Mouse (Mus musculus) neural tube, embryonic 14.5 days (tissue): ENCODE measurements around the gene Uspl1. TPM values are rescaled to one million over a fixed set of nuclear protein-coding genes. Genes with fewer than 3 reads are reported as not detected.

ENCODE experiments used
- ATAC-seq: fragments of 200-750 bp; cut with Nextera tagmentation; 2 replicates; pipeline ENCODE4 v1.8.0; 2017; ENCODE audit warnings: low read depth, mild to moderate bottlenecking, moderate TSS enrichment, moderate library complexity
- H3K27ac ChIP-seq: fragments of 300-500 bp; sonication (generic); 2 replicates; pipeline ENCODE4 v1.5.1; 2014; ENCODE audit warnings: low read depth, mild to moderate bottlenecking, control low read depth, low read length, moderate library complexity, mixed read lengths
- H3K27me3 ChIP-seq: fragments of 300-500 bp; sonication (generic); 2 replicates; pipeline ENCODE4 v1.6.1; 2014; ENCODE audit warnings: low read length; ENCODE audit not compliant: control insufficient read depth, insufficient read depth
- H3K36me3 ChIP-seq: fragments of 300-500 bp; sonication (generic); 2 replicates; pipeline ENCODE4 v1.6.1; 2014; ENCODE audit warnings: low read length, mixed read lengths; ENCODE audit not compliant: control insufficient read depth, insufficient read depth
- H3K4me1 ChIP-seq: fragments of 300-500 bp; sonication (generic); 2 replicates; pipeline ENCODE4 v1.6.1; 2014; ENCODE audit warnings: low read length; ENCODE audit not compliant: control insufficient read depth, insufficient read depth
- H3K4me2 ChIP-seq: fragments of 300-500 bp; sonication (generic); 2 replicates; pipeline ENCODE4 v1.6.1; 2014; ENCODE audit warnings: mild to moderate bottlenecking, low read depth, low read length, control low read depth
- H3K4me3 ChIP-seq: fragments of 300-500 bp; sonication (generic); 2 replicates; pipeline ENCODE4 v1.5.1; 2014; ENCODE audit warnings: low read depth, low read length, control low read depth, mixed read lengths
- H3K9ac ChIP-seq: fragments of 300-500 bp; sonication (generic); replicated peaks from 2 replicates; pipeline ENCODE4 v1.6.1; 2014; ENCODE audit warnings: low read depth, mild to moderate bottlenecking, control low read depth, low read length, mixed read lengths
- H3K9me3 ChIP-seq: fragments of 300-500 bp; sonication (generic); 2 replicates; pipeline ENCODE4 v1.6.1; 2016; ENCODE audit warnings: low read length; ENCODE audit not compliant: control insufficient read depth
- WGBS: fragments of 180-500 bp; shearing (Covaris S2); extraction: QIAGEN DNeasy Blood & Tissue Kit; methylation state at CpG from one replicate; pipeline ENCODE4 v1.1.7; 2014; 5-methylcytosine and 5-hydroxymethylcytosine counted together
- polyA plus RNA-seq: library from polyadenylated mRNA; unstranded; fragments of >200 nt; fragmentation: Nextera tagmentation; extraction: Ambion mirVana; gene quantifications from 2 replicates; pipeline ENCODE4 v1.2.1, GENCODE M21; 2014

The Uspl1 gene
- polyA plus RNA-seq, 1 experiment from 2014 or later: 68.5 TPM

DNA sequence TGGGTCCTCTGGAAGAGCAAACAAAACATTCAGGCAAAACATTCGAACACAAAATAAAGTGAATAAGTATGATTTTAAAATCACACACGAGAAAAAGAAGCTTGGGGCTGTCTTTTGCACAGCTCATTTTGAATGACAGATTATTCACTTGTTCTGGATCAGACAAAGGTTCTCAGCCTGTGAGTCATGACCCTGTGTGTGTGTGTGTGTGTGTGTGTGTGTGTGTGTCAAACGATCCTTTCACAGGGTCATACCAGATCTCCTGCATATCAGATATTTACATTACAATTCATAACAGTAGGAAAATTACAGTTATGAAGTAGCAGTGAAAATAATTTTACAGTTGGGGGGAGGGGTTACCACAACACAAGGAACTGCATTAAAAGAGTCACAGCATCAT is 68.2 kb downstream of the Uspl1 start:
- no peak for ATAC-seq
- WGBS: 85% methylated on average over 3 of the region's 3 CpGs
- Histone ChIP-seq H3K9ac (no peak overlapping the region), H3K9me3 (no peaks in the 10 kb centered on the region), H3K4me3 (no peak overlapping the region), H3K4me1 (0 out of 2 replicates have a peak, but pooled peaks cover under 1% of the 10 kb centered on the region), H3K36me3 (no peaks in the 10 kb centered on the region), H3K4me2 (no peak overlapping the region), H3K27me3 (no peaks in the 10 kb centered on the region), H3K27ac (no peak overlapping the region)

GRCm38 (mm10) chr5:149253491-149253890 is 69.3 kb downstream of the Uspl1 start:
- Histone ChIP-seq H3K4me1 (peaks cover 10% of the 10 kb centered on the region; the same call in 1 of the 2 replicates), H3K27ac (no peak overlapping the region)
- ATAC-seq: no peak

GRCm38 (mm10) chr5:149255522-149255921 is 71.4 kb downstream of the Uspl1 start:
- Histone ChIP-seq H3K9me3 (no peaks in the 10 kb centered on the region), H3K4me1 (peaks cover 20% of the 10 kb centered on the region), H3K27me3 (no peaks in the 10 kb centered on the region), H3K4me2 (no peak overlapping the region), H3K4me3 (no peak overlapping the region), H3K27ac (no peak overlapping the region), H3K36me3 (no peaks in the 10 kb centered on the region), H3K9ac (no peak overlapping the region)
- no peak for ATAC-seq
- 84% methylated on average over 2 of the region's 2 CpGs for WGBS

More at GRCm38 (mm10) chr5:149253491-149253890, 69.3 kb downstream of the Uspl1 start:
- Histone ChIP-seq H3K27me3 (no peaks in the 10 kb centered on the region), H3K9me3 (no peaks in the 10 kb centered on the region), H3K36me3 (no peaks in the 10 kb centered on the region), H3K4me3 (no peak overlapping the region), H3K4me2 (no peak overlapping the region), H3K9ac (no peak overlapping the region)
- 62% methylated on average over 2 of the region's 2 CpGs for WGBS

DNA sequence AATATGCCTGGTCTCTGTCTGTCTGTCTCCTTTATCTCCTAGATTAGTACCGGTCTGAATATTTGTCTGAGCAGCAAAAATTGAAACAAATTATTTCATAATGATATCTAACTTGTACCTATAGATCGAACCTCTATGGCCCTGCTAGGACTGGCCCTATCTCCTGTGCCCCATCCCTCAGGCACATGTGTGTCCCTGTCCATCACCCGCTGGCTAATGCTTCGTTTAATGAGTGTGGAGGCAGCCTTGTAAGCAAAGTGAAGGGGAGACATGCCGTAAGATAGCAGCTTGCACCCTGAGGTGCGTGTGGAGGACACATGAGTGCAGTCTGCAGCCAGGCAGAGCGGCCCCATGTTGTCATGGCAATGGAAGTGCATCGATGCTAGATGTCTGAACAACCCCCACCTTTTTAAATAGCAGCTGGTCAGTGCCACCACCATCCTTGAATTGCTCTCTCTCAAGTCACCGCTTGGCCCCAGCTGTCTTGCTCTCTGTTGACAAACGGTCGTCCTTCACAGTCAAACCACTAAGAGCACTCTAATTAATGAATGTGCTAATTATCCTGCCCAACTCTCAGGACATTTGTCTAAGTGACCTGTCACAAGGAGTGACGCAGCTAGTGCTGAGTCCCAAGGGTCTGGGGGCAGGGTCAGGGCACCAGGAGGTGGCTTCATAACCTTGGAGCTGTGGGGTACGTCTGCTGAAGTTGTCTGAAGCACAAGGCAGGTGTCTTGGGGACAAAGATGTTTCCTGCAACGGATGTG is 73.5 kb downstream of the Uspl1 start:
- peaks cover 20% of the 10 kb centered on the region for H3K4me1 ChIP-seq
- no peak overlapping the region for H3K4me3 ChIP-seq
- no peaks in the 10 kb centered on the region for H3K27me3 ChIP-seq
- H3K27ac ChIP-seq: peak overlapping the region; percentile 29
- ATAC-seq: peak; percentile 28; the same call in 1 of the 2 replicates
- H3K4me2 ChIP-seq: no peak overlapping the region
- no peak overlapping the region for H3K9ac ChIP-seq
- H3K36me3 ChIP-seq: no peaks in the 10 kb centered on the region
- 23% methylated on average over 14 of the region's 14 CpGs for WGBS
- no peaks in the 10 kb centered on the region for H3K9me3 ChIP-seq

GRCm38 (mm10) chr5:149259093-149259492 is 74.9 kb downstream of the Uspl1 start:
- ATAC-seq: peak; percentile 83
- peak overlapping the region; percentile 37; the same call in 1 of the 2 replicates for H3K9ac ChIP-seq
- H3K4me1 ChIP-seq: peaks cover 20% of the 10 kb centered on the region
- H3K36me3 ChIP-seq: no peaks in the 10 kb centered on the region
- peak overlapping the region; percentile 7; the same call in 1 of the 2 replicates for H3K4me2 ChIP-seq
- no peaks in the 10 kb centered on the region for H3K27me3 ChIP-seq
- H3K9me3 ChIP-seq: no peaks in the 10 kb centered on the region
- H3K4me3 ChIP-seq: no peak overlapping the region
- peak overlapping the region; percentile 84 for H3K27ac ChIP-seq
- WGBS: 15% methylated on average over 16 of the region's 16 CpGs

- Histone ChIP-seq H3K9me3 (no peaks in the 10 kb centered on the region), H3K4me3 (no peak overlapping the region), H3K36me3 (no peaks in the 10 kb centered on the region), H3K4me2 (no peak overlapping the region), H3K4me1 (peaks cover 20% of the 10 kb centered on the region), H3K27me3 (no peaks in the 10 kb centered on the region), H3K9ac (no peak overlapping the region), H3K27ac (no peak overlapping the region)
- 80% methylated on average over 7 of the region's 7 CpGs for WGBS
- no peak for ATAC-seq
These were observed 77.3 kb downstream of the Uspl1 start for GRCm38 (mm10) chr5:149261449-149261848.

DNA sequence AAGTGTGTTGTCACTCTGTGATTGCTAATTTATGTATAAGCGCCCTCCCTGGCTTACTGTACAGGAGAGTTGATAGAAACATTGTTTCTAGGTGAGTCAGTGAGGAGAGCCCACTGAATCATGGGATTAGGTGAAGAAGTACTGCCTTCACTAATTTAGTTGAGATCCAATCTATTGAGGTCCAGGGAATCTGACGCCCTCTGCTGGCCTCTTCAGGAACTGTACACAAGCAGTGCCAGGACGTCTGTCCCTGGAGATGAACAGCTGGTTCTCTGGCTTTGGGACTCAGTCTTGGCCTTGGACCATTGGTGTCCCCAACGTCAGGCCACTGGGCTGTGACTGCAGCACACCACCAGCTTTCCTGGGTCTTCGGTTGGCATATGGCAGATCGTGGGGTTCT is 77.7 kb downstream of the Uspl1 start:
- H3K9me3 ChIP-seq: no peaks in the 10 kb centered on the region
- no peak overlapping the region for H3K9ac ChIP-seq
- H3K4me3 ChIP-seq: no peak overlapping the region
- no peak overlapping the region for H3K4me2 ChIP-seq
- H3K27ac ChIP-seq: no peak overlapping the region
- ATAC-seq: no peak
- 70% methylated on average over 6 of the region's 6 CpGs for WGBS
- H3K27me3 ChIP-seq: no peaks in the 10 kb centered on the region
- no peaks in the 10 kb centered on the region for H3K36me3 ChIP-seq
- peaks cover 20% of the 10 kb centered on the region for H3K4me1 ChIP-seq

DNA sequence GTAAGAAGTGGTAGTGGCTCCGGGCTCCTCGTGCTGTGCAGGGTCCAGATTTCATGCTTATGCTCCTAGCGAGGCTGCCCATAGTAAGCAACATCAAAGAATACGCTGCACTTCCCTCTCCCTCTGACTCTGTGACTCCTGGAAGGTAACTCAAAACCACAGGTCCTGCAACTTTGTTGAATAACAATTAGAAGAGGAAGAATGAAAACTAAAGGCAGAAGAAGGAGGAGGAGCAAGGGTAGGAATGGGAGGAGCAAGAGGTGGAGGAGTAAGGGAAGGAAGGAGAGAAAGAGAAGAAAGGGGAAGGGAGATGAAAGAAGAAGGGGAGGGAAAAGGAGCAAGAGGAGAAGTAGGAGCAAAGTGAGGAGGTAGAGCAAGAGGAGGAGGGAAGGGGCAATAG is 80.3 kb downstream of the Uspl1 start, which contains the start of gene Alox5ap:
Gene Alox5ap (plus strand): TSS at position 363 of the 400 bp plus-strand sequence.
- no peak for ATAC-seq
- Histone ChIP-seq H3K27ac (no peak within 1 kb of the TSS), H3K4me3 (no peak within 1 kb of the TSS), H3K4me1 (peaks cover 2% of the 10 kb centered on the region), H3K9me3 (no peaks in the 10 kb centered on the region), H3K36me3 (no peaks in the 10 kb centered on the region), H3K27me3 (no peaks in the 10 kb centered on the region), H3K9ac (no peak within 1 kb of the TSS), H3K4me2 (no peak within 1 kb of the TSS)
- WGBS: 58% methylated on average over 4 of the region's 4 CpGs

- H3K36me3 ChIP-seq: no peaks in the 10 kb centered on the region
- ATAC-seq: no peak
- no peaks in the 10 kb centered on the region for H3K27me3 ChIP-seq
- 67% methylated on average over 6 of the region's 6 CpGs for WGBS
- H3K4me3 ChIP-seq: no peak overlapping the region
- H3K4me2 ChIP-seq: no peak overlapping the region
- H3K9me3 ChIP-seq: no peaks in the 10 kb centered on the region
- no peak overlapping the region for H3K9ac ChIP-seq
- no peak overlapping the region for H3K27ac ChIP-seq
- H3K4me1 ChIP-seq: no peaks in the 10 kb centered on the region
These were observed 80.7 kb downstream of the Uspl1 start for GRCm38 (mm10) chr5:149264878-149265279.
